Mouse (Mus musculus) megakaryocyte-erythroid progenitor cell, adult 5-6 weeks (primary cell): ENCODE data around the gene Arl3. TPM values are rescaled to one million over a fixed set of nuclear protein-coding genes. Genes with fewer than 3 reads are reported as not detected.

ENCODE experiments used
- ATAC-seq: replicated peaks from 2 replicates; pipeline ENCODE4 v1.8.0; 2016; ENCODE audit warnings: mild to moderate bottlenecking, inconsistent platforms; ENCODE audit not compliant: severe bottlenecking, poor library complexity, low FRiP score, low TSS enrichment
- total RNA-seq, 2 experiments: library from RNA; stranded (forward) in 1 of 2; stranded (reverse) in 1 of 2; fragments of 200-1000, 215-1000 nt in 1 of 2; fragments of >200 nt in 1 of 2; fragmentation: Nextera tagmentation in 1 of 2; gene quantifications; 2 replicates each; pipeline ENCODE4 v1.2.3; 2014 to 2017

Gene Arl3
- total RNA-seq (2014; fragmentation: Nextera tagmentation) (14.2 and 17.8 TPM in 2 replicates), total RNA-seq (2017) (22.6 and 31.7 TPM in 2 replicates)

- ATAC-seq, result peak; percentile 97
Measured at GRCm38 (mm10) chr19:46572951-46573937, at the start of gene Arl3, which contains the start of gene Sfxn2. Gene Arl3, minus strand, starts transcription at chr19:46573198. Gene Sfxn2, plus strand, starts transcription at chr19:46573365.

- no peak for ATAC-seq
Measured at GRCm38 (mm10) chr19:46622659-46623193, 49.7 kb upstream of the Arl3 start.

GRCm38 (mm10) chr19:46621236-46622183, 48.5 kb upstream of the Arl3 start:
- ATAC-seq, result no peak

GRCm38 (mm10) chr19:46620016-46620808, 47.2 kb upstream of the Arl3 start:
- no peak for ATAC-seq

GRCm38 (mm10) chr19:46619518-46619917, 46.5 kb upstream of the Arl3 start:
- ATAC-seq, result no peak

- no peak for ATAC-seq
Measured at GRCm38 (mm10) chr19:46619001-46619400, 46.0 kb upstream of the Arl3 start.

GRCm38 (mm10) chr19:46618322-46618721, 45.3 kb upstream of the Arl3 start:
- no peak for ATAC-seq

- ATAC-seq, result no peak
Measured at GRCm38 (mm10) chr19:46617361-46617760, 44.4 kb upstream of the Arl3 start.

- ATAC-seq, result no peak
Measured at GRCm38 (mm10) chr19:46616378-46616777, 43.4 kb upstream of the Arl3 start.

- no peak for ATAC-seq
Measured at GRCm38 (mm10) chr19:46608158-46608557, 35.2 kb upstream of the Arl3 start.

GRCm38 (mm10) chr19:46607424-46607823, 34.4 kb upstream of the Arl3 start:
- peak; percentile 74 for ATAC-seq

GRCm38 (mm10) chr19:46606718-46607117, 33.7 kb upstream of the Arl3 start:
- no peak for ATAC-seq

GRCm38 (mm10) chr19:46602406-46602805, 29.4 kb upstream of the Arl3 start:
- no peak for ATAC-seq

GRCm38 (mm10) chr19:46601491-46601890, 28.5 kb upstream of the Arl3 start:
- ATAC-seq, result no peak

GRCm38 (mm10) chr19:46600371-46600770, 27.4 kb upstream of the Arl3 start:
- ATAC-seq, result no peak

- 0 out of 2 replicates have a peak, but pooled peaks have one; percentile 22 for ATAC-seq
Measured at GRCm38 (mm10) chr19:46599375-46600256, 26.6 kb upstream of the Arl3 start.

- peak; percentile 99 for ATAC-seq
Measured at GRCm38 (mm10) chr19:46598720-46599252, 25.8 kb upstream of the Arl3 start, which contains the start of gene Wbp1l. Gene Wbp1l, plus strand, starts transcription at chr19:46599084.
